Mouse (Mus musculus) c-Kit-positive CD71-negative TER-119-negative erythroid progenitor cells, embryonic 14.5 days (primary cell): Measurements from ENCODE around the gene Lclat1.

Source experiments
- DNase-seq: peaks from one replicate; pipeline ENCODE4 v3.0.0-alpha.2; 2013; ENCODE audit warnings: low read depth

The Lclat1 gene

GRCm38 (mm10) chr17:73091368-73091767 is 16.4 kb upstream of the Lclat1 start:
- no peak for DNase-seq

GRCm38 (mm10) chr17:73092103-73093097 is 15.4 kb upstream of the Lclat1 start:
- DNase-seq = no peak

- DNase-seq = peak; percentile 30
These were observed 12.7 kb upstream of the Lclat1 start for GRCm38 (mm10) chr17:73095070-73095469.

GRCm38 (mm10) chr17:73095585-73095984 is 12.2 kb upstream of the Lclat1 start:
- no peak for DNase-seq

- peak; percentile 62 for DNase-seq
These were observed 11.3 kb upstream of the Lclat1 start for GRCm38 (mm10) chr17:73096484-73096883.

- DNase-seq = no peak
These were observed 9.1 kb upstream of the Lclat1 start for GRCm38 (mm10) chr17:73098636-73099035.

GRCm38 (mm10) chr17:73100396-73100795 is 7.4 kb upstream of the Lclat1 start:
- no peak for DNase-seq

GRCm38 (mm10) chr17:73102538-73102937 is 5.2 kb upstream of the Lclat1 start:
- no peak for DNase-seq

- peak; percentile 9 for DNase-seq
These were observed 544 bp downstream of the Lclat1 start for GRCm38 (mm10) chr17:73108170-73108887.

- DNase-seq = no peak
These were observed 1.1 kb downstream of the Lclat1 start for GRCm38 (mm10) chr17:73108888-73109259.

- DNase-seq = no peak
These were observed 4.3 kb downstream of the Lclat1 start for GRCm38 (mm10) chr17:73112128-73112527.

GRCm38 (mm10) chr17:73112601-73113000 is 4.8 kb downstream of the Lclat1 start:
- DNase-seq = no peak

- DNase-seq = no peak
These were observed 5.4 kb downstream of the Lclat1 start for GRCm38 (mm10) chr17:73113230-73113629.

GRCm38 (mm10) chr17:73118134-73118533 is 10.3 kb downstream of the Lclat1 start:
- no peak for DNase-seq

- DNase-seq = no peak
These were observed 10.9 kb downstream of the Lclat1 start for GRCm38 (mm10) chr17:73118702-73119101.

- no peak for DNase-seq
These were observed 11.4 kb downstream of the Lclat1 start for GRCm38 (mm10) chr17:73119150-73119549.

GRCm38 (mm10) chr17:73120545-73120944 is 12.8 kb downstream of the Lclat1 start:
- no peak for DNase-seq

GRCm38 (mm10) chr17:73121726-73122125 is 13.9 kb downstream of the Lclat1 start:
- no peak for DNase-seq

GRCm38 (mm10) chr17:73126349-73126748 is 18.6 kb downstream of the Lclat1 start:
- DNase-seq = no peak

GRCm38 (mm10) chr17:73126903-73127302 is 19.1 kb downstream of the Lclat1 start:
- no peak for DNase-seq

- DNase-seq = no peak
These were observed 29.0 kb downstream of the Lclat1 start for GRCm38 (mm10) chr17:73136562-73137484.

GRCm38 (mm10) chr17:73138217-73138616 is 30.4 kb downstream of the Lclat1 start:
- DNase-seq = no peak
